In genomic region chr12:105805790-105806189, GRCm38 (mm10) we compare ENCODE assay signal across 21 mouse cellular contexts. TPM values are rescaled to one million over a fixed set of nuclear protein-coding genes. Genes with fewer than 3 reads are reported as not detected.
DNase-seq lines count a peak whose midpoint lies in the region; ATAC-seq and TF ChIP-seq lines count a peak whose summit lies in the region.
"Had no signal": no experiment of that assay in that cellular context is flagged by ENCODE, and none has a peak within 500 bp of the region (broad histone marks: within the 10 kb centered on the region; RNA-seq: fewer than 3 reads in every experiment).

No protein-coding gene starts in this region.

- 31% methylated on average over 3 of the region's 3 CpGs for WGBS in liver, adult 2 months
- WGBS in liver, embryonic 11.5 days = 79% methylated on average over 3 of the region's 3 CpGs
- 71% methylated on average over 3 of the region's 3 CpGs for WGBS in intestine, embryonic 15.5 days
- WGBS in stomach, embryonic 15.5 days = 70% methylated on average over 3 of the region's 3 CpGs
- WGBS in hindbrain, embryonic 11.5 days = 96% methylated on average over 3 of the region's 3 CpGs

- H3K27me3 ChIP-seq in liver, adult 2 months (ENCODE audit: control insufficient read depth, insufficient read depth, low read length) = no peaks in the 10 kb centered on the region
- H3K27me3 ChIP-seq in liver, embryonic 11.5 days (replicated peaks; ENCODE audit: control insufficient read depth, insufficient read depth, low read length) = no peaks in the 10 kb centered on the region
- H3K27me3 ChIP-seq in intestine, embryonic 15.5 days (replicated peaks) = no peaks in the 10 kb centered on the region
- no peaks in the 10 kb centered on the region for H3K27me3 ChIP-seq in stomach, embryonic 15.5 days (replicated peaks)
- no peaks in the 10 kb centered on the region for H3K27me3 ChIP-seq in hindbrain, embryonic 11.5 days (ENCODE audit: control insufficient read depth, insufficient read depth, low read length)
- H3K27me3 ChIP-seq: forebrain, embryonic 13.5 days; hindbrain, embryonic 13.5 days had no signal

- peaks cover 8% of the 10 kb centered on the region for H3K4me1 ChIP-seq in liver, adult 2 months (ENCODE audit: control insufficient read depth, insufficient read depth, low read length)
- H3K4me1 ChIP-seq in liver, embryonic 11.5 days (replicated peaks; ENCODE audit: control insufficient read depth, insufficient read depth, low read length) = no peaks in the 10 kb centered on the region
- no peaks in the 10 kb centered on the region for H3K4me1 ChIP-seq in intestine, embryonic 15.5 days (replicated peaks)
- H3K4me1 ChIP-seq in stomach, embryonic 15.5 days = no peaks in the 10 kb centered on the region
- no peaks in the 10 kb centered on the region for H3K4me1 ChIP-seq in hindbrain, embryonic 11.5 days (replicated peaks; ENCODE audit: control insufficient read depth, insufficient read depth, low read length)
- H3K4me1 ChIP-seq: forebrain, embryonic 10.5 days; forebrain, embryonic 13.5 days; hindbrain, embryonic 13.5 days had no signal

- H3K4me2 ChIP-seq in liver, embryonic 11.5 days = no peak overlapping the region
- H3K4me2 ChIP-seq in intestine, embryonic 15.5 days (replicated peaks) = no peak overlapping the region
- H3K4me2 ChIP-seq in stomach, embryonic 15.5 days = no peak overlapping the region
- H3K4me2 ChIP-seq in hindbrain, embryonic 11.5 days (replicated peaks; ENCODE audit: low read depth, low read length) = no peak overlapping the region
- H3K4me2 ChIP-seq: forebrain, embryonic 13.5 days; heart, embryonic 11.5 days; hindbrain, embryonic 13.5 days had no signal

- no peak for ATAC-seq in liver, embryonic 11.5 days (replicated peaks; ENCODE audit: low FRiP score)
- peak; percentile 82 for ATAC-seq in intestine, embryonic 15.5 days
- ATAC-seq in stomach, embryonic 15.5 days (ENCODE audit: insufficient read depth, low FRiP score, low read depth) = peak; percentile 43; the same call in 1 of the 2 replicates
- ATAC-seq in hindbrain, embryonic 11.5 days (ENCODE audit: low FRiP score) = no peak
- ATAC-seq: activated CD4-positive, CD25-positive, alpha-beta regulatory T cell, adult 4 months; forebrain, embryonic 13.5 days; forebrain, embryonic 16.5 days had no signal

- H3K4me3 ChIP-seq in liver, adult 2 months (ENCODE audit: insufficient read depth, low read depth, low read length) = no peak overlapping the region
- no peak overlapping the region for H3K4me3 ChIP-seq in liver, embryonic 11.5 days (ENCODE audit: low read depth, low read length)
- no peak overlapping the region for H3K4me3 ChIP-seq in intestine, embryonic 15.5 days (replicated peaks)
- no peak overlapping the region for H3K4me3 ChIP-seq in stomach, embryonic 15.5 days (replicated peaks)
- no peak overlapping the region for H3K4me3 ChIP-seq in hindbrain, embryonic 11.5 days (ENCODE audit: low read depth, low read length)
- H3K4me3 ChIP-seq: forebrain, embryonic 10.5 days; forebrain, embryonic 13.5 days; heart, adult 2 months; hindbrain, embryonic 13.5 days had no signal

- peak overlapping the region; percentile 21; the same call in 1 of the 2 replicates for H3K9ac ChIP-seq in liver, adult 2 months (ENCODE audit: low read depth, low read length)
- H3K9ac ChIP-seq in liver, embryonic 11.5 days (ENCODE audit: low read depth, low read length) = no peak overlapping the region
- H3K9ac ChIP-seq in intestine, embryonic 15.5 days = no peak overlapping the region
- no peak overlapping the region for H3K9ac ChIP-seq in stomach, embryonic 15.5 days
- H3K9ac ChIP-seq in hindbrain, embryonic 11.5 days (ENCODE audit: low read depth, low read length) = no peak overlapping the region
- H3K9ac ChIP-seq: forebrain, embryonic 13.5 days; hindbrain, embryonic 13.5 days had no signal

- DNase-seq in liver, adult 2 months (ENCODE audit: extremely low read depth, low read depth, low spot score) = peak; percentile 41
- no peak for DNase-seq in liver, embryonic 11.5 days (ENCODE audit: low spot score)
- peak; percentile 38 for DNase-seq in yolk sac, embryonic 10.5 days (ENCODE audit: low spot score)
- no peak for DNase-seq in hindbrain, embryonic 11.5 days (ENCODE audit: low spot score)
- DNase-seq in right cerebral cortex, adult 18-20 months = no peak
- DNase-seq: adrenal gland, adult 8-10 months; adrenal gland, postnatal 36 days; cerebellum, adult 18-20 months; cerebellum, adult 9-10 months; cerebellum, postnatal 14 days; gastrocnemius, postnatal 10 days; gastrocnemius, postnatal 36 days; heart, adult 2 months had no signal

- no peak for TF ChIP-seq POLR2A in liver, adult 2 months (IDR thresholded peaks at IDR 0.05; ENCODE audit: extremely low read depth, insufficient read depth, low read length)

- H3K79me2 ChIP-seq in liver, adult 2 months (ENCODE audit: control insufficient read depth, insufficient read depth, low read length) = peaks cover 20% of the 10 kb centered on the region; the same call in 1 of the 2 replicates

- no peak for TF ChIP-seq CTCF in liver, adult 2 months (IDR thresholded peaks at IDR 0.05; ENCODE audit: low read depth, low read length)

- H3K9me3 ChIP-seq in liver, embryonic 11.5 days (ENCODE audit: control insufficient read depth, low read length) = no peaks in the 10 kb centered on the region
- H3K9me3 ChIP-seq in intestine, embryonic 15.5 days = no peaks in the 10 kb centered on the region
- no peaks in the 10 kb centered on the region for H3K9me3 ChIP-seq in stomach, embryonic 15.5 days
- no peaks in the 10 kb centered on the region for H3K9me3 ChIP-seq in hindbrain, embryonic 11.5 days (ENCODE audit: control insufficient read depth, low read length)
- H3K9me3 ChIP-seq: forebrain, embryonic 10.5 days; forebrain, embryonic 13.5 days; hindbrain, embryonic 13.5 days had no signal

- 0 out of 2 replicates have a peak overlapping the region, but pooled peaks have one; percentile 39 for H3K27ac ChIP-seq in liver, adult 2 months (replicated peaks; ENCODE audit: insufficient read depth, low read depth, low read length)
- H3K27ac ChIP-seq in liver, embryonic 11.5 days (ENCODE audit: low read depth, low read length) = no peak overlapping the region
- H3K27ac ChIP-seq in intestine, embryonic 15.5 days = no peak overlapping the region
- no peak overlapping the region for H3K27ac ChIP-seq in stomach, embryonic 15.5 days
- H3K27ac ChIP-seq in hindbrain, embryonic 11.5 days (ENCODE audit: low read depth, low read length) = no peak overlapping the region
- H3K27ac ChIP-seq: forebrain, embryonic 10.5 days; forebrain, embryonic 13.5 days; heart, adult 2 months; hindbrain, embryonic 13.5 days had no signal

- peaks cover 65% of the 10 kb centered on the region for H3K36me3 ChIP-seq in liver, adult 2 months (ENCODE audit: control insufficient read depth, insufficient read depth, low read length)
- H3K36me3 ChIP-seq in liver, embryonic 11.5 days (ENCODE audit: control insufficient read depth, insufficient read depth, low read length) = peaks cover 31% of the 10 kb centered on the region; the same call in 1 of the 2 replicates
- H3K36me3 ChIP-seq in intestine, embryonic 15.5 days = peaks cover 21% of the 10 kb centered on the region
- peaks cover 10% of the 10 kb centered on the region for H3K36me3 ChIP-seq in stomach, embryonic 15.5 days
- 0 out of 2 replicates have a peak, but pooled peaks cover 2% of the 10 kb centered on the region for H3K36me3 ChIP-seq in hindbrain, embryonic 11.5 days (ENCODE audit: control insufficient read depth, insufficient read depth, low read length)

RNA-seq across cellular contexts. Expression of gene Papola, which starts 21.3 kb away (rescaled TPM):
- total RNA-seq in liver, adult 2 months (2014; rRNA removed) = 65.0 and 68.4 TPM in 2 replicates
- 40.0 and 42.0 TPM in 2 replicates for polyA plus RNA-seq in liver, adult 2 months (2012; rRNA removed)
- 178 and 192 TPM in 2 replicates for polyA plus RNA-seq in liver, embryonic 11.5 days (2014; fragmentation: Nextera tagmentation; extraction: Ambion mirVana)
- polyA plus RNA-seq in intestine, embryonic 15.5 days (2015; fragmentation: Nextera tagmentation; extraction: Ambion mirVana) = 189 and 225 TPM in 2 replicates
- polyA plus RNA-seq in stomach, embryonic 15.5 days (2015; fragmentation: Nextera tagmentation; extraction: Ambion mirVana) = 199 and 202 TPM in 2 replicates
- polyA plus RNA-seq in hindbrain, embryonic 11.5 days (2014; fragmentation: Nextera tagmentation; extraction: Ambion mirVana) = 251 and 257 TPM in 2 replicates

Comparison
In these comparisons a context has a peak if more than half of its experiments do, and no peak if none do; other contexts are left out.
1. DNase-seq: peak in liver, adult 2 months (single experiment) and yolk sac, embryonic 10.5 days (single experiment); none in liver, embryonic 11.5 days (single experiment), hindbrain, embryonic 11.5 days (single experiment) and right cerebral cortex, adult 18-20 months (single experiment).
2. ATAC-seq: peak in intestine, embryonic 15.5 days (single experiment) and stomach, embryonic 15.5 days (single experiment); none in liver, embryonic 11.5 days (single experiment) and hindbrain, embryonic 11.5 days (single experiment).